Mouse (Mus musculus) left cerebral cortex, adult 8-10 months (tissue): ENCODE measurements around the gene Rpusd4. TPM values are rescaled to one million over a fixed set of nuclear protein-coding genes. Genes with fewer than 3 reads are reported as not detected.
A peak's percentile ranks its signal among the peaks of the same experiment; 100 is the strongest.

ENCODE experiments used
- DNase-seq, 2 experiments: peaks; one replicate each; pipeline ENCODE4 v3.0.0; 2022; ENCODE audit warnings: low spot score in 2 of 2
- total RNA-seq, 4 experiments: library from RNA; stranded (reverse); gene quantifications; 2 replicates each; pipeline ENCODE4 v1.2.4; 2022

The Rpusd4 gene
- total RNA-seq = 10 to 100 TPM in 3 of 4 experiments, 1 to 10 TPM in 1; 9.1 to 12.1 (median 11.7) TPM

DNA sequence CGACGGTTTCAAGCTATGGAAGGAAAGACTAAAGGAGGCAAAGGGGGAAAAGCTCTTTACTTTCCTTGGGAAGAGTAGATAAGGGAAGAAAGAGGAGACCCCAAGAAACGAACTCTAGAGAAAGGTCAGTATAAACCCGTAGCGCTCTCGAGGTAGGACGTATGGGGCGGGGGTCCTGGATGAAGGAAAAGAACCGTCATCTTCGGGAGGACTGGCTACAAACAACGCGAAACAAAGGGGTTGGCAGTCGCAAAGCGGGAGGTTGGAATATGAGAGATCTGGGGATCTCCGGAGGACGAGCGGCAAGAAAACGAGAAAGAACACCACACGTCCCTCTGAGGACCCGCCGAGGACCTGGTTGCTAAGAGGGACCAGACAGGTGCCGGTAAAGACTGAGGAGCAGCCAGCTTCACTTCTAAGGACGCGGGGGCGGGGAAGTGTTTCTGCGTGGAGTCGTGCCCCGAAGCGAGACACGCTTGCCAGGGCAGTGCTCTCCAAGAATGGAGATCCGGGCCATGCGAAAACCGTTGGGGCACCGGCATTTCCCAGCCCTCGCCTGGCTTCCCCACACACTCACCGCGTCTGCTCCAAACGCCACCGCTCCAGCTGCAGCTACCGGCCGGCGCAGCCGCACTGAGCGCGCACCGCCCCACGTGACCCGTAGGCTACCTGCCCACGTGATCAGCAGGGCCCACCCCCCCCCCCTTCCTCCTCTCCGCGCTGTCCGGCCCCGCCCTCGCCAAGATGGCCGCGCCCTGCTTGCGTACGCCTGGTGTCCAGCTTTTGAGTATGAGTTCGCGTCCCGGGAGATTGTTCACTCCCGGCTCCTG is at the start of gene Rpusd4, which contains the start of gene Fam118b:
Gene Rpusd4 (plus strand): TSS at position 720 of the 830 bp plus-strand sequence.
Gene Fam118b (minus strand): TSS at position 660 of the 830 bp plus-strand sequence.
- peak; percentile 83 to 91 for DNase-seq

DNA sequence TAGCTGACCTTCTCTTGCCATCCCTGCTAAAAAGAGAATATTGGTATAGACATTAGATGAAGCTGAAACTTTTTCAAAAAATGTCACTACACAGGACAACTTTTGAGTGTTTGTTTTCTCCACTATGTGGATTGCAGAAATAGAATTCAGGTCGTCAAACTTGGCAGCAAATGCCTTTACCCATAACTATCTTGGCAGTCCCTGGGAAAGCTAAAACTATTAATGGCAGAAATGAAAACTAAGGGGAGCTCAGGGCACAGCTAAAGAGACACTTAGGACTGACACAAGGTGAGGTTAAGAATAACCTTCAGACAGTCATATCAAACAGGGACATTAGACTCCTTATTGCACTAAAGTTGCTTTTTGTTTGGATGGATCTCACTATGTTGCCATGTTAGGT is 49.7 kb upstream of the Rpusd4 start:
- no peak for DNase-seq

DNA sequence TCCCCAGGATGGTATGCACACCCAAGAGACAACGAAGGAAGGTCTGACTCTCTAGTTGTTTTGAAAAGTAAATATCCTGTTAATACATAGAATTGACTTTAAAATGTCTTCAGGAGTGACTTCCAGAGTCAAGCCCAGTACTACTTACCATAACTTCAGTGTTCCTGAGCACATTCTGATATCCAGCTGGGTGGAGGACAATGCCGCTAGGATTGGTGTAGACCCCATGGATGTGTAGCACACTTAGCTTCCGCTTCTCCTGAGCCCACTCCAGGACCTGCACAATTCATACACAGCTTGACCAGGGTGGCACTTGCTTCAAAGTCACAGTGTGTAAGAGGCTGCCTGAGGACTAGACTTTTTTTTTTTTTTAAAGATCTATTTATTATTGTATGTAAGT is 44.2 kb upstream of the Rpusd4 start:
- no peak for DNase-seq

GRCm38 (mm10) chr9:35228671-35229070 is 39.0 kb upstream of the Rpusd4 start:
- DNase-seq = no peak

DNA sequence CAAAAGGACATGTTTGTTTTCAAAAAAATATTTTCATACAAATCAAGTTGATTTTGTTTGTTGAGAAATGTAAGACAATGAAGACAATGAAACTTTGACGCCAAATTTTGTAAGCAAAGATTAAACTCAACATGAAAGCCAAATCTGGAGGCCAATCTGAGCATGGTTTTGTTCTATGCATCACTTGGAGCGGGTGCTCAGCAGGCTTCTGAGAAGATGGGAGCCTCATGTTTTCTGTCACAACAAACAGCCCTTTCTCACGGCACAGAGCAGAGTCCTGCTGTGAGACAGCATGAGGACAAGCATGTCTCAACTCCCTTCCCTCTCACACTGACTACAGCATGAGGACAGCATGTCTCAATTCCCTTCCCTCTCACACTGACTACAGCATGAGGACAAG is 31.7 kb upstream of the Rpusd4 start:
- DNase-seq = no peak

- no peak for DNase-seq
These were observed 29.3 kb upstream of the Rpusd4 start for GRCm38 (mm10) chr9:35238371-35238770.

DNA sequence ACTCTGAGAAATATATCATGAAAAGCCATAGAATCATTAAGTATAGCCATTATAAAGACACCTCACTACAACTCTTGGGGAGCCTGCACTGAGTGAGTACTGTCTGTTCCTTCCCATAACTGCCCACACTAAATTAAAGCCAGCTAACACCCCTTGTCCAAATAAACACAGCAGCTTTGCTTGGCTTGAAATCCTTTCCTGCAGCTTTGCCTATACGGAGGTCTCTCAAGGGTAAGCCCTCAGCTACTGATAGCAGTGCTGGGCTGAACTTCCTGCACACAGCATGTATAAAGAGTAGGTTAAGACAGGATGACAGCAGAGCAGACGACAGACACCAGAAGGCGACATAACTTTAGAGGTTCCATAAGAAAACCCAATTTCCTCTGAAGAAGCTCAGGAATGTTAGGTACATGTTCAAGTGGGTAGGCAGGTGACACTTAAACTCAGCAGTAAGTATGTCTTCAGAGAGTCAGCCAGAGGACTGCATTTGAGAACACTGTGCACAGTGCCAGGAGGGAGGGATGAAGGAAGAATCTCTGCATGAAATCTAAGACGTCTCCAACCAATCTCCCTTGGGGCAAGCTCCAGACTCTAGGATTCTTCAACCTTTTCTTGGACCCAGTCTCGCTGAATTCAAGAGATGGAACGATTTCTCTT is 28.6 kb upstream of the Rpusd4 start:
- no peak for DNase-seq

- DNase-seq = no peak
These were observed 27.9 kb upstream of the Rpusd4 start for GRCm38 (mm10) chr9:35239734-35240133.

DNA sequence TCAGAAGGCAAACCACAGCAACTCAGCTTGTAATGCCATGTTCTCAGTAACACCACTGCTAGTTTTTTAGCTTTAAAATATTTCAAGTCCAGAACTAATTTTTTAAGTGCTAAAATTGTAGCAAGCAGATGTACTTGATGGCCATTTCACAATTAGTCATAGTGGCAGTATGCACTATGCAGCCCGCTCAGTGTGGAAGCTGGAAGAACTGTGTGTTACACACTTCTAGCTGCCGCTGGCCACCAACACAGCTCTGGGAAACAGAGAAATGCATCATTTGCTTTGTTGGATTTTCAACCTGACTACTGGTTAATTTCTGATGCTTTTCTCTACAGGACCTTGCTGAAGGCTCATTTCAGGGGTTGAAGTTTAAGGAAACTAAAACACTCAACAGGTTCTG is 20.3 kb upstream of the Rpusd4 start:
- no peak for DNase-seq

GRCm38 (mm10) chr9:35249476-35249875 is 18.2 kb upstream of the Rpusd4 start:
- DNase-seq = no peak

GRCm38 (mm10) chr9:35257365-35257764 is 10.3 kb upstream of the Rpusd4 start:
- DNase-seq = no peak

DNA sequence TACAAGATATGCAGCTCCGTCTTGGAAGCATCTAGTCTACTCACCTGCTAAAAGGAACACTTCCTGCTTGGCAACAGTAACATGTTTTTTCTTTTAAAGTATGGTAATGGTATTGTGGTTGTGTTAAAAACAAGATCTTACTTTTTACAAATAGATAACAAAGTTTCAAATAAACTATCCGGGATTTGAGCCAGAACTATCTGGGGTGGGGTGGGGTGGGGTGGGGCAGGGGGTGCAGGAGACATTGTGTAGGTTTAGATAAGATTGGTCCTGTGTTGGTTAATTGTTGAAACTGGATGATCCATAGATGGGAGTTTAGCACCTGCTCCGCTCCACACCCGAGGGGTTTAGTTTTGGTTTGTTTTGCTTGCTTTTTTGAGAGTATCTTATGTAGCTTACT is 5.2 kb upstream of the Rpusd4 start:
- DNase-seq = no peak

- no peak for DNase-seq
These were observed 4.2 kb upstream of the Rpusd4 start for GRCm38 (mm10) chr9:35263431-35263830.

GRCm38 (mm10) chr9:35264509-35264908 is 3.2 kb upstream of the Rpusd4 start:
- no peak for DNase-seq

DNA sequence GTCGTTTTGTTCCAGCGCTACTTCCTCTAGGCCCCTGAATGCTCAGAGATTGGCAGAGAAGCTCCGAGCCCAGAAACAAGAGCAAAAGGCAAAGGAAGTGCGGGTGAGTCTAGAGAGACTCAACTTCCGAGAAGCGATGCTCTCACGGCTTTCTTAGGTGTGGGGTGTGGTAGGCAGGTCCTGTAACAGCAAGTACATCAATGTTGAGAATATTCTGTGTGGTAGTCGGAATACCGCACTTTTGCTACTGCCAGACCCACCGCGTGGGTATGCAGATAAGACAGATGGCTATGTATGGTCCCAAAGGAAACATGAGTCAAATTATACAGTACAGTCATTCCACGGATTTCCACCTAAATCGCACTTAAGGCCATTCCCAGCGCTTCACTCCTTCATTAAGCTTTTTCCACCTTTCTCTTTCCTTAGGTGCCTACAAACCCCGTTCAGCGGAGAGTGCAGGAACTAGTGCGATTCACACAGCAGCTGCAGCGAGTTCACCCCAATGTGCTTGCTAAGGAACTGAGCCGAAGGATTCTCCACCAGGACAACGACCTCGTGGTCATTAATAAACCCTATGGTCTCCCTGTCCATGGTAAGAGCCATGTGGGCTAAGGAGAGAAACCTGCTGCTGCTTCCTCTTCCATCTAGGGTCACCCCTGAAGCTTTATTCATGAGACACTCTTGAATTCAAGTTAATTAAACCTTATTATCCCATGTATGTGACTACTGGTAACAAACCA is 481 bp downstream of the Rpusd4 start:
- peak; percentile 14 to 28 for DNase-seq

DNA sequence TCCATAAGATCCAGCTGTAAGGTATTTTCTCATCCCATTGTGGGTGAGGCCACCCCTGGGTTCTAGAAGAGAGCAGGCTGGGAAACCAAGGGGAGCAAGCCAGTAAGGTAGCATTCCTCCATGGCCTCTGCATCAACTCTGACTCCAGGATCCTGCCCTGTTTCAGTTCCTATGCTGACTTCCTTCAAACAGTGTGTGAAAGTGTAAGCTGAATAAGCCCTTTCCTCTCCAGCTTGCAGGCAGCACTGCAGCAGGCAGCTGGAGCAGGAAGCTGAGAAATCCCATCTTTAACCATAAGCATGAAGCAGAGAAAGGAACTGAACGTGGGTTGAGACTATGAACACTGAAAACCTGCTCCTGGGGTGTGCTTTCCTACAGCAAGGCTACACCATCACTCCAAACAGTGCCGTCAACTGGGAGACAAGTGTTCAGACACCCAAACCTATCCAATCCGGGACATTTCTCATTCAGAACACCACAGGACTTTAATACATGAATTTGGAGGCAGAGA is 10.2 kb downstream of the Rpusd4 start:
- DNase-seq = no peak

DNA sequence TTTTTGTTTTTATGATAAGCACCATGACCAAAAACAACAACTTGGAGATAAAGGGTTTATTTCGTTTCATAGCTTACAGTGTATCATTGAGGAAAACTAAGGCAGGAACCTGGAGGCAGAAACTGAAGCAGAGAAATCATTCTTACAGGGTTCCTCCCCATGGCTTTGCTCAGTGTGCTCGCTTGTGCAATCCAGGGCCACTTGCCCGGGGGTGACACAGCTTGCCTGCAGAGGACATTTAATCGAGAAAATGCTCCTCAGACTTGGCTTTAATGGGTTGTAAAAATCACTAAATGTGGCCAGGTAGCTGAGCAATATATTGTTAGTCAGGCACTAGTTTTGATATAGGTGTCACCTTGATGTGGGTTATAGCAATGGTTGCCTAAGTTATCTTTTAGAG is 10.8 kb downstream of the Rpusd4 start:
- no peak for DNase-seq

GRCm38 (mm10) chr9:35282006-35282850 is 14.6 kb downstream of the Rpusd4 start:
- DNase-seq = peak; percentile 14 to 20

GRCm38 (mm10) chr9:35282851-35283200 is 15.2 kb downstream of the Rpusd4 start:
- no peak for DNase-seq

GRCm38 (mm10) chr9:35283415-35284069 is 15.9 kb downstream of the Rpusd4 start:
- no peak for DNase-seq
